In the genomic region with DNA sequence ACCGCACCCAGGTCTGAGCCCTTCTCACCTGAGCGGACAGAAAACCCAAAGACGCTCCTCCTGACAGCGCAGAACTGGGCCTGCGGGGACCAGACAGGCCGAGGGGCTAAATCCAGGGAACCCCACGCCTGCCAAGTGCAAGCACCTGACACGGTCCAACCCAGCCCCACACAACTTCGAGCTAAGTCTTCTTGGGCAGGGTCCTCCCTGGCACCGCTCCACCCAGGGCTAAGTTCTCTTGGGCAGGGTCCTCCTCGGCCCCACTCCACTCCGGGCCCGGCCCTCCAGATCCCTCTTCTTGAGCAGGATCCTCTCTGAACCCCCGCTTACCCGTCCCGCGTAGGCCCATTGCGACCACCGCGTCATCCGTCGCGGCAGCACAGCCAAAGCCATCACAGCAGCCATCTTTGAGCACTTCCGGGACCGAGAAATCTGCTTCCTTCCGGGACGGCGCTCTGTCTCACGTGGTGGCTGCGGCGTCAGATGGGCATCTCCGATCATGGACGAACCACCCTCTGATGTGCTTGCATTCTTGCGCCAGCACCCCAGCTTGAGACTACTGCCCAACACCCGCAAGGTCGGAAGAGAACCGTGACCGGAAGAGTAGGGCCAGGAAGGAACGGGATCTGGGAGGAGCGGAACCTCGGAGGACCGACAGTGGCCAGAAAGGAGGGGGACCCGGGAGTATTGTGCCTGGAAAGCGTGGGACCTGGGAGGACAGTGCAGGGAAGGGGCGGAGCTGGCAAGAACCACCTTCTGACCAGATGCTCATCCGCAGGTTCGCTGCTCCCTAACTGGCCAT, we compare ENCODE assay signal across 8 mouse cellular contexts. TPM values are rescaled to one million over a fixed set of nuclear protein-coding genes. Genes with fewer than 3 reads are reported as not detected.
DNase-seq lines count a peak whose midpoint lies in the region; ATAC-seq and TF ChIP-seq lines count a peak whose summit lies in the region.

A gene (plus strand): TSS at position 441 of the 802 bp plus-strand sequence.
A gene (minus strand): TSS at position 604 of the 802 bp plus-strand sequence.

- H3K27me3 ChIP-seq in E14TG2a.4 (ENCODE audit: insufficient read depth, low read length), result no peaks in the 10 kb centered on the region
- no peaks in the 10 kb centered on the region for H3K27me3 ChIP-seq in forebrain, embryonic 15.5 days
- no peaks in the 10 kb centered on the region for H3K27me3 ChIP-seq in liver, postnatal 0 days (ENCODE audit: insufficient read depth, low read length)
- H3K27me3 ChIP-seq in neural tube, embryonic 13.5 days, result no peaks in the 10 kb centered on the region

- intact Hi-C loops in heart, postnatal 14 days (cut with DNase I), result loop anchor here (2.0 kb wide), 1 partner anchor 17 kb away; a partner anchor contains a TSS

- peaks cover 66% of the 10 kb centered on the region for H3K4me1 ChIP-seq in E14TG2a.4 (replicated peaks; ENCODE audit: low read depth, low read length)
- H3K4me1 ChIP-seq in forebrain, embryonic 15.5 days, result peaks cover 50% of the 10 kb centered on the region
- peaks cover 35% of the 10 kb centered on the region for H3K4me1 ChIP-seq in liver, postnatal 0 days (ENCODE audit: insufficient read depth)
- peaks cover 50% of the 10 kb centered on the region for H3K4me1 ChIP-seq in neural tube, embryonic 13.5 days (replicated peaks)

- no peak for TF ChIP-seq EP300 in liver, postnatal 0 days (IDR thresholded peaks at IDR 0.05; ENCODE audit: low read depth)

- peaks cover 41% of the 10 kb centered on the region for H3K9me3 ChIP-seq in E14TG2a.4 (ENCODE audit: low read length)
- no peaks in the 10 kb centered on the region for H3K9me3 ChIP-seq in forebrain, embryonic 15.5 days
- H3K9me3 ChIP-seq in liver, postnatal 0 days (ENCODE audit: low read length), result no peaks in the 10 kb centered on the region
- no peaks in the 10 kb centered on the region for H3K9me3 ChIP-seq in neural tube, embryonic 13.5 days

- peak within 1 kb of the TSS; percentile 75 for H3K27ac ChIP-seq in forebrain, embryonic 15.5 days (replicated peaks)
- H3K27ac ChIP-seq in liver, postnatal 0 days (ENCODE audit: low read depth), result peak within 1 kb of the TSS; percentile 76
- H3K27ac ChIP-seq in neural tube, embryonic 13.5 days (replicated peaks), result peak within 1 kb of the TSS; percentile 80

- DNase-seq in cerebellum, adult 11-12 months, result peak; percentile 83
- peak; percentile 69 to 81 for DNase-seq in heart, postnatal 14 days
- peak; percentile 84 for DNase-seq in layer of hippocampus, adult 11-12 months (ENCODE audit: low spot score)
- peak; percentile 85 for DNase-seq in liver, postnatal 0 days
- DNase-seq in telencephalon, adult 2 months (ENCODE audit: low read depth, low spot score), result peak; percentile 85

- ATAC-seq in forebrain, embryonic 15.5 days (replicated peaks), result peak; percentile 77
- peak; percentile 83 for ATAC-seq in liver, postnatal 0 days
- ATAC-seq in neural tube, embryonic 13.5 days (ENCODE audit: low read depth), result peak; percentile 78

- H3K36me3 ChIP-seq in E14TG2a.4 (ENCODE audit: insufficient read depth, low read length), result peaks cover 83% of the 10 kb centered on the region
- H3K36me3 ChIP-seq in forebrain, embryonic 15.5 days, result peaks cover 60% of the 10 kb centered on the region
- peaks cover 64% of the 10 kb centered on the region for H3K36me3 ChIP-seq in liver, postnatal 0 days (replicated peaks; ENCODE audit: insufficient read depth, low read length)
- H3K36me3 ChIP-seq in neural tube, embryonic 13.5 days, result peaks cover 67% of the 10 kb centered on the region

- peak within 1 kb of the TSS; percentile 77 for H3K9ac ChIP-seq in forebrain, embryonic 15.5 days (replicated peaks)
- peak within 1 kb of the TSS; percentile 70 for H3K9ac ChIP-seq in liver, postnatal 0 days (replicated peaks)
- H3K9ac ChIP-seq in neural tube, embryonic 13.5 days, result peak within 1 kb of the TSS; percentile 85

- H3K4me2 ChIP-seq in forebrain, embryonic 15.5 days (replicated peaks), result peak within 1 kb of the TSS; percentile 96
- peak within 1 kb of the TSS; percentile 92 for H3K4me2 ChIP-seq in liver, postnatal 0 days (ENCODE audit: low read depth, low read length)
- H3K4me2 ChIP-seq in neural tube, embryonic 13.5 days, result peak within 1 kb of the TSS; percentile 98

- H3K4me3 ChIP-seq in E14TG2a.4 (replicated peaks; ENCODE audit: low read length), result peak within 1 kb of the TSS; percentile 92
- peak within 1 kb of the TSS; percentile 71 for H3K4me3 ChIP-seq in forebrain, embryonic 15.5 days
- peak within 1 kb of the TSS; percentile 69 for H3K4me3 ChIP-seq in liver, postnatal 0 days (ENCODE audit: low read depth, low read length)
- H3K4me3 ChIP-seq in neural tube, embryonic 13.5 days, result peak within 1 kb of the TSS; percentile 83

- 2% methylated on average over 47 of the region's 47 CpGs for WGBS in forebrain, embryonic 15.5 days
- 2% methylated on average over 47 of the region's 47 CpGs for WGBS in liver, postnatal 0 days (ENCODE audit: insufficient replicate concordance)
- 1% methylated on average over 47 of the region's 47 CpGs for WGBS in neural tube, embryonic 13.5 days

- no peak for TF ChIP-seq CTCF in E14TG2a.4 (conservative IDR thresholded peaks at IDR 0.05; ENCODE audit: low read length)
- TF ChIP-seq CTCF in liver, postnatal 0 days (IDR thresholded peaks at IDR 0.05; ENCODE audit: low read depth), result no peak

RNA-seq across cellular contexts. Expression of the first gene that starts in this region (rescaled TPM):
- polyA plus RNA-seq in forebrain, embryonic 15.5 days (2015; fragmentation: Nextera tagmentation; extraction: Ambion mirVana), result 58.9 and 61.9 TPM in 2 replicates
- total RNA-seq in heart, postnatal 14 days (2021), result 10 to 100 TPM; 14.3 to 15.0 TPM
- polyA plus RNA-seq in liver, postnatal 0 days (2015; fragmentation: Nextera tagmentation; extraction: Ambion mirVana), result 14.6 and 15.3 TPM in 2 replicates
- polyA plus RNA-seq in neural tube, embryonic 13.5 days (2015; fragmentation: Nextera tagmentation; extraction: Ambion mirVana), result 55.8 and 64.2 TPM in 2 replicates

RNA-seq across cellular contexts. Expression of the second gene that starts in this region (rescaled TPM):
- polyA plus RNA-seq in forebrain, embryonic 15.5 days (2015; fragmentation: Nextera tagmentation; extraction: Ambion mirVana), result 74.0 and 77.3 TPM in 2 replicates
- total RNA-seq in heart, postnatal 14 days (2021), result 10 to 100 TPM; 44.3 to 45.3 TPM
- polyA plus RNA-seq in liver, postnatal 0 days (2015; fragmentation: Nextera tagmentation; extraction: Ambion mirVana), result 29.8 and 30.1 TPM in 2 replicates
- 78.8 and 86.4 TPM in 2 replicates for polyA plus RNA-seq in neural tube, embryonic 13.5 days (2015; fragmentation: Nextera tagmentation; extraction: Ambion mirVana)

Comparison
In these comparisons a context has a peak if more than half of its experiments do, and no peak if none do; other contexts are left out.
1. Peak in every context shown above with its lines: DNase-seq, ATAC-seq, H3K4me3 ChIP-seq and H3K27ac ChIP-seq.